Mouse (Mus musculus) MEL (cell line): Measurements from ENCODE around the gene Pou3f1.

Experiments
- CHD1 ChIP-seq: IDR thresholded peaks from 2 replicates; pipeline ENCODE4 v1.6.1; 2012; ENCODE audit warnings: low read depth, mild to moderate bottlenecking, inconsistent platforms, low read length, improper control_type of control experiment
- CTCF ChIP-seq, 3 experiments: IDR thresholded peaks in 2 of 3; conservative IDR thresholded peaks in 1 of 3; 2 replicates each; pipeline ENCODE4 v1.5.1; 2011 to 2012; ENCODE audit warnings: low read length in 3 of 3, low read depth in 2 of 3, mild to moderate bottlenecking in 2 of 3, improper control_type of control experiment in 1 of 3, inconsistent platforms in 1 of 3, mixed read lengths in 1 of 3, moderate library complexity in 1 of 3; ENCODE audit not compliant: control insufficient read depth in 1 of 3, insufficient read depth in 1 of 3, poor library complexity in 1 of 3, severe bottlenecking in 1 of 3
- KAT2A ChIP-seq: conservative IDR thresholded peaks from 2 replicates; pipeline ENCODE4 v1.6.1; 2012; ENCODE audit warnings: low read depth, low read length, improper control_type of control experiment, inconsistent platforms
- MAFK ChIP-seq: IDR thresholded peaks from 2 replicates; pipeline ENCODE4 v1.6.1; 2011; ENCODE audit warnings: low read depth, mild to moderate bottlenecking, low read length, improper control_type of control experiment, borderline replicate concordance
- MAX ChIP-seq: IDR thresholded peaks from 2 replicates; pipeline ENCODE4 v1.6.1; 2011; ENCODE audit warnings: low read length, improper control_type of control experiment
- POLR2A ChIP-seq, 2 experiments: IDR thresholded peaks; 2 replicates each; pipeline ENCODE4 v1.6.1; 2011 to 2012; ENCODE audit warnings: low read length in 2 of 2, mild to moderate bottlenecking in 2 of 2, control low read depth in 1 of 2, improper control_type of control experiment in 1 of 2, low read depth in 1 of 2, moderate library complexity in 1 of 2; ENCODE audit not compliant: control insufficient read depth in 1 of 2, insufficient read depth in 1 of 2, poor library complexity in 1 of 2
- POLR2AphosphoS2 ChIP-seq: IDR thresholded peaks from 2 replicates; pipeline ENCODE4 v1.6.1; 2011; ENCODE audit warnings: low read length, improper control_type of control experiment
- ZC3H11A ChIP-seq: IDR thresholded peaks from 2 replicates; pipeline ENCODE4 v1.6.1; 2012; ENCODE audit warnings: low read depth, mild to moderate bottlenecking, inconsistent platforms, low read length, improper control_type of control experiment
- ZKSCAN1 ChIP-seq: IDR thresholded peaks from 2 replicates; pipeline ENCODE4 v1.6.1; 2012; ENCODE audit warnings: low read depth, mild to moderate bottlenecking, inconsistent platforms, low read length, improper control_type of control experiment, moderate library complexity

GRCm38 (mm10) chr4:124618599-124618998 lies 38.0 kb upstream of the Pou3f1 start:
- TF ChIP-seq CTCF (IDR thresholded peaks at IDR 0.05 in 2 of 3, conservative IDR thresholded peaks at IDR 0.05 in 1 of 3; ENCODE audit: control insufficient read depth in 1 of 3, insufficient read depth in 1 of 3, low read depth in 2 of 3, low read length in 3 of 3, poor library complexity in 1 of 3, severe bottlenecking in 1 of 3), result no peak
- no peak for TF ChIP-seq MAX
- TF ChIP-seq MAFK, result no peak
- TF ChIP-seq POLR2A (IDR thresholded peaks at IDR 0.05; ENCODE audit: control insufficient read depth in 1 of 2, insufficient read depth in 1 of 2, low read depth in 1 of 2, low read length in 2 of 2, poor library complexity in 1 of 2), result no peak
- TF ChIP-seq KAT2A, result no peak
- no peak for TF ChIP-seq CHD1
- no peak for TF ChIP-seq ZKSCAN1
- TF ChIP-seq ZC3H11A, result no peak
- TF ChIP-seq POLR2AphosphoS2, result no peak
